Mouse (Mus musculus) lung, adult 2 months (tissue): ENCODE results near the gene Slc19a1. TPM values are rescaled to one million over a fixed set of nuclear protein-coding genes. Genes with fewer than 3 reads are reported as not detected.

ENCODE experiments used
- DNase-seq: peaks from one replicate; pipeline ENCODE4 v3.0.0; 2022
- H3K4me1 ChIP-seq: fragments of 200-500 bp; 2 replicates; pipeline ENCODE4 v1.6.1; 2011; ENCODE audit warnings: low read length; ENCODE audit not compliant: control insufficient read depth, insufficient read depth
- H3K4me3 ChIP-seq: fragments of 200-500 bp; replicated peaks from 2 replicates; pipeline ENCODE3; 2011; ENCODE audit warnings: low read depth, mild to moderate bottlenecking, control low read depth, low read length; ENCODE audit errors: extremely low read depth
- CTCF ChIP-seq: fragments of 200-500 bp; IDR thresholded peaks from 2 replicates; pipeline ENCODE4 v1.5.1; 2011; ENCODE audit warnings: mild to moderate bottlenecking, low read length, control low read depth; ENCODE audit not compliant: insufficient read depth
- POLR2A ChIP-seq: fragments of 200-500 bp; IDR thresholded peaks from 2 replicates; pipeline ENCODE4 v1.6.1; 2011; ENCODE audit warnings: low read depth, mild to moderate bottlenecking, control low read depth, low read length, borderline replicate concordance; ENCODE audit errors: extremely low read depth
- WGBS: fragments of 180-500 bp; shearing (Covaris S2); methylation state at CpG from one replicate; pipeline ENCODE4 v1.1.7; 2018; 5-methylcytosine and 5-hydroxymethylcytosine counted together
- polyA plus RNA-seq: library from polyadenylated mRNA; depleted of rRNA; stranded (reverse); fragments of >200 nt; gene quantifications from 2 replicates; pipeline ENCODE4 v1.2.3, GENCODE M21; 2012

Slc19a1 gene
- polyA plus RNA-seq, 1 experiment: 26.4 TPM

DNA sequence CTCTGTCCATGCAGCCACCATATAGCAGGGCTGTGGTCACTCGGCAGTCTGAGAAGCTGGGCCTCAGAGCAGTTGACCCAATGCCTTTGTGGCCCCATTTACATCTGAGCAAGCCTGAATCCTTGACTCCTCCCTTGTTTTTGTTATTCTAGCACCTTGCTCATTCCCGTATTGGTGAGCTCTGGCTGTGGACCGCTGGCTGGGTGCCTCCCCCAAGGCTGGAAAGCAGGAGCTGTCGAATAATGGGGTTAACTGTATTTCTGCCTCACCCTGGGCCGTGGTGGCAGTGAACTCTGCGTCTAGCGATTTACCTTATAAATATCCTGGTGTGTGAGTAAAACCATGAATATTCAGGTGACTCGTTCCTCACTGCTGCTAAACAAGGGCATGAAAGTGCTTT is 15.5 kb upstream of the Slc19a1 start:
- DNase-seq: no peak
- WGBS: 57% methylated on average over 8 of the region's 8 CpGs
- no peak for TF ChIP-seq CTCF
- TF ChIP-seq POLR2A: no peak
- Histone ChIP-seq H3K4me1 (no peaks in the 10 kb centered on the region), H3K4me3 (no peak overlapping the region)

DNA sequence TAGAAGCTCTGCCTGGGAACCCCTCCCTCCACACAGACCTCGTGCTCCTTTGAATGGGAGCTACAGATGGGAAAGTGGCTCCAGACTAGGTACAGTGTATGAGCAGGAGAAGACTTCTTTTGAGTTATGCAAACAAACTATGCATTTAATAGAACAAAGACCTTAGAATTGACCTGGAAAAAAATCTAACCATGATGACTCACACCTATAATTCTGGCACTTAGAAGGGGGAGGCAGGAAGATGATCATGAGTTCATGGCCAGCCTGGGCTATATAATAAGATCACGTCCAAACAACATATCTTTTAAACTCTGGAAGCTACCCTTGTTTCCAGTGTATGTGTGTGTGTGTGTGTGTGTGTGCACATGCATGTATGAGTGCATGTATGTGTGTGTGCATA is 15.0 kb upstream of the Slc19a1 start:
- Histone ChIP-seq H3K4me1 (no peaks in the 10 kb centered on the region), H3K4me3 (no peak overlapping the region)
- TF ChIP-seq POLR2A (no peak), CTCF (no peak)
- 80% methylated on average over 2 of the region's 2 CpGs for WGBS
- DNase-seq: no peak

DNA sequence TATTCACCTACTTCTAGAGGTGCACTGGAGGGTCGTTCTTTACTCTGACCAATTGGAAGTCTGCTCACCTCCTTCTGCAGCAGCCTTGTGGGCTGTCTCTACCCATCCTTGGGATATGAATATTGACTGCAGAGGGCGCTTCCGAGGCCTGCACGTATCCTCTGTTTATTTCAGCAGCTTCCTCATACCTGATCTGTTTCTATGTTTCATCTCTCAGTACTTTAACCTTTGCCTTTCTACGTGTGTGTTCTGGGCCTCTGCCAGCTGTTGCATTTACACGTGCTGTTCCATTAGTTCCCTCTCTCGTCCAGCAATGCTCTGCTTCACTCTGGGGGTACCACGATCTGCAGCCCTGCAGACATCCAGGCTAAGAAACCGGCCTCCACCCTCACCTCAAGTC is 14.4 kb upstream of the Slc19a1 start:
- TF ChIP-seq CTCF (no peak), POLR2A (no peak)
- no peak for DNase-seq
- no peak overlapping the region for H3K4me3 ChIP-seq
- H3K4me1 ChIP-seq: no peaks in the 10 kb centered on the region
- 51% methylated on average over 9 of the region's 9 CpGs for WGBS

DNA sequence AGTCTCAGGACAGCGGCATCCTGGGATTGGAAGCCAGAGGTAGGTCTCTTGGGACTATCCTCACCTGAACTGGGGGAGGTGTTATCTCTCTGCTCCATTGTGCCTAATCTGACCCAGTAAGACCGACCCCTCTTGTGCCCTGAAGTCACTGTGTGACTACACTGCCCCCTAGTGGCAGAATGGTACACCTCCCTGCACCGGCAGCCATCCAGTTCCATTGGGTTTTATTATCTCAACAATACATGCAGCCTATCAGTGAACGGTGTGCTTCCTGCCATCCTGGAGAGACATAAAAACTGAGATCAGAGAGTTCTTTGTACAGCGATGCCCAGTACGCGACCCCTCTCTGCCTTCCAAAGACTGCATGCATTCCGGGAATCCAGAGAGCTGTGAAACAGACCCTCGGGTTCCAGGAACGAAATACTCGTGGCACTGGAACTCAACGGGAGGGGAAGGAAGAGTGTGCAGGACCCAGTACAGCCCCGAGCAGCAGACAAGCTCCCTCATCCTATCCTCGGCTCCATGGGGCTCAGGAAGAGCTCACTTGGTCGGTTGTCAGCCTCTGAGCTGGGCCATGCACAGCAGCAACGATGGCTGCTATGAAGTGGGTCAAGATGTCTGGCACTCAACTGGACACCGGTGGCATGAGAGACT is 10.5 kb upstream of the Slc19a1 start:
- TF ChIP-seq POLR2A (no peak), CTCF (peak; percentile 98)
- WGBS: 23% methylated on average over 17 of the region's 17 CpGs
- Histone ChIP-seq H3K4me3 (no peak overlapping the region), H3K4me1 (no peaks in the 10 kb centered on the region)
- peak; percentile 65 for DNase-seq

DNA sequence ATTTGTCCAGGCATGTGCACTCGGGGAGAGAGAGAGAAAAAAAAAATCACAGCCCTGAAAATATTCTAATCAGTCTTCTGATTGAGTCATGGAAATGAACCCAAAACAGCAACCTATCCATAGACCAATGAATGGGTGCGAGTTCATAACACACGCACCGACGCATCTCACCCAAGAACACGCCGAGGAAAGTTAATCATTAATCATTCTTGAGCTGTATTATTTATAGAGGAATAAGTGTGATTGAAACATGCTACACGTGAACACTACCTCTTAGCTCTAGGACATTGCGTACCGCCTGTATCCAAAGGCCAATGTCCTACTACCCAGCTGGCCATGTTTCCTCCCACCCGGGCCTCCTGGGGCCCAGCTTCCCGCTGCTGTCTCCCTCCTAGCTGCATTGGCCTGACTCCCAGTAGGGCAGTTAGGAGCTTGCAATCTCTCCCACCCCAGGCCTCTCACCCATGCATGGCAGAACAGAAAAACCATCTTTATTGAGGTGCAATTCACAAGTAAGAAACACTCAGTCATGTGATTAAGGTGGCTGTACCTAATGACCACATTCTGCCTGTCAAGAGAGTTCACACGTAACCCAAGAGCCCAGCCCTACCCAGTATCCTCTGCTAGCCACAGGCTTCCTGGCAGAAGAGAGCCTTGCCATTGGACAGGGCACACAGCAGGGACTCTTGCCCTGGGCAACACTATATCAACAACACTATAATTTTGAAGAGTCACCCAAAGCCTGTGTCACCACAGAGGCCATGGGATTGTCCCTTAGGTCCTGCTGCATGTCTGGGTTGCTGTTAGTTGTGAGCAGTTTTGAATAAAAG is 9.5 kb upstream of the Slc19a1 start:
- TF ChIP-seq CTCF: no peak
- no peak for TF ChIP-seq POLR2A
- no peak for DNase-seq
- no peaks in the 10 kb centered on the region for H3K4me1 ChIP-seq
- 76% methylated on average over 13 of the region's 13 CpGs for WGBS
- H3K4me3 ChIP-seq: no peak overlapping the region

DNA sequence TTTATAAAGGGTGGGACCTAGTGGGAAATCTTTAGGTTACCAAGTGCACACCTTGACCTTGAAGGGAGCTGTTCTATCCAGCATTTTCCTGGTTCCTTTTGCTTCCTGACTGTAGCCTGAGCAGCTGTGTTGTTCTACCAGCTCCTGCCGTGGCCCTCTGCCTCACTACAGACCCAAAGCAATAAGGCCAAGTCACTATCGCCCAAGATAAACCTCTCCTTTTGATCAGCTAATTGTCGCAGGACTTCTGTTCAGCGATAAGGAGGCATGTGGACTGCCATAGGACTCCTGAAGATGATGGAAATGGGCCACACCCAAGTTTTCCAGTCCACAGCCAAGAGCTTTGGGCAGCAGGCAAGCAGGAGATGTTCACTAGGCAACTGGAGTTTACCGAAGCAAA is 7.8 kb upstream of the Slc19a1 start:
- no peak for DNase-seq
- TF ChIP-seq POLR2A: no peak
- no peak for TF ChIP-seq CTCF
- WGBS: 74% methylated on average over 5 of the region's 5 CpGs
- Histone ChIP-seq H3K4me1 (no peaks in the 10 kb centered on the region), H3K4me3 (no peak overlapping the region)

DNA sequence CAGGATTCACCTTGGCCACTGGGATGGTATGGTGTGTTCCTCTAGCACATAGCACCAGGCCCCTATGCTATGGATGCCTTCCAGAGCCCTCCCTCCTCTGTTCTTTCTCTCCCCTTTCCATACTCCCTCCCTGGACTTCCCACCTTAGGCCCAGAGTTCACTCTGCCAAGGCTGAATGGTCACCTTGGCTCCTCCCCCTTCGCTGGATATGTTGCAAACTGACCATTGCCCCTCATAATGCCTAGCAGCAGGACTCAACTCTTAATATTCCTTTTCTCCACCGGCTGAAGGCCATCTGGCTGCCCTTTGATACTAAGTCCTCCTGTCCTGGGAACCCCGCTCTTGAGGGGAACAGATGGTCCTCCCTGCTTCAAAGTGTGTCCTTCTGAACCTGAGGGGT is 5.1 kb upstream of the Slc19a1 start:
- Histone ChIP-seq H3K4me1 (no peaks in the 10 kb centered on the region), H3K4me3 (no peak overlapping the region)
- TF ChIP-seq CTCF (no peak), POLR2A (no peak)
- DNase-seq: no peak
- 79% methylated on average over 3 of the region's 3 CpGs for WGBS

DNA sequence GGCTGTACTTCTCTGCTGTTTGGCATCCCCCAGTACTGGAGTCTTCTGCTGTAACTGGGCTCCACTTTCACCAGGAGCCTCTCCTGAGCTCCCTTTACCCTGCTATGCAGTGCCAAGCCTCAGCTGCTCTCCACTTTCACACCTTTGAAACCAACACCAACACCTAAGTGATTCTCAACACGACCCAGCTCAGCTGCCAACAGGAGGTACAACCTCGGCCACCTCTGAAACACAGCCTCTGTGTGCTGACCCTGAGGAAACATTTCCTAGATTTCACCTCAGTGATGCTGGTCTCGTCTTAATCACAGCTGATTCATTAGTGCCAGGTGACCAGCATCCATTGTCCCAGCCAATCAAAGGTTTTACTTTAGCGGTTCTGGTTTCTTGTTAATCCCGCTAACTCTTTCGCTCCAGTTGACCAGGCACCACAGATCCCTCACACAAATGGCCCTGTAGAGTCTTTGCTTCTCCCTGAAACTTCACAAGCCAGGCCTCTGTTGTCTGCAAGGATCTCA is 3.2 kb upstream of the Slc19a1 start:
- H3K4me3 ChIP-seq: no peak overlapping the region
- no peak for TF ChIP-seq CTCF
- no peak for TF ChIP-seq POLR2A
- H3K4me1 ChIP-seq: 0 out of 2 replicates have a peak, but pooled peaks cover 3% of the 10 kb centered on the region
- WGBS: 72% methylated on average over 6 of the region's 6 CpGs
- DNase-seq: no peak

DNA sequence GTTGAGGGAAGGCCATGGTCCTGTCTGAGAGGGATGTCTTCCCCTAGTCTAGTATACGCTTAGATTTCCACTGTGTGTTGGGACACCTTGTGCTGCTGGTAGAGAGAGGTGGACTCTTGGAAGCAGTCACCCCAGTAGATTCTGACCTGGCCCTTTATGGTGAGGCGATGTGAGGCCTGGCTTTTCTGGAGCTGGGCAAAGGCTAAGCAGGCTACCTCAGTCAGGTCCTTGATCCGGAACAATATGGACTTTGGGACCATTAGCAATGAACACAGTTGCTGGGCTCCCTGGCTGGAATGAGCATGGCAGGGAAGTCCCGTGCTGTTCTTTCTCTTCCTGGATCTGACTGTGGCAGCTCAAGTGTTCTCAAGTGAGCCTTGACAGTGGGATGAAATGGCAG is 2.3 kb upstream of the Slc19a1 start:
- no peak for DNase-seq
- TF ChIP-seq POLR2A (no peak), CTCF (no peak)
- 80% methylated on average over 4 of the region's 4 CpGs for WGBS
- 0 out of 2 replicates have a peak, but pooled peaks cover 6% of the 10 kb centered on the region for H3K4me1 ChIP-seq
- H3K4me3 ChIP-seq: no peak overlapping the region
